Mouse (Mus musculus): Measurements from ENCODE around the gene Cirbp.
"Not testable (repeated sequence)": the region's sequence is repeated elsewhere in the genome, so short reads cannot be mapped to it uniquely, and the experiment has no call there.

Gene Cirbp

GRCm38 (mm10) chr10:80179068-80180051, 13.6 kb downstream of the Cirbp start, which contains the start of gene Efna2:
Gene Efna2, plus strand, starts transcription at chr10:80179482.
- peak in 1 of 2 experiments; percentile 54 for DNase-seq (ENCODE audit: low spot score in 2 of 2)

GRCm38 (mm10) chr10:80180288-80180687, 14.5 kb downstream of the Cirbp start:
- no peak for DNase-seq (ENCODE audit: low spot score in 2 of 2)

GRCm38 (mm10) chr10:80180823-80181222, 15.0 kb downstream of the Cirbp start:
- no peak for DNase-seq (ENCODE audit: low spot score in 2 of 2)

DNA sequence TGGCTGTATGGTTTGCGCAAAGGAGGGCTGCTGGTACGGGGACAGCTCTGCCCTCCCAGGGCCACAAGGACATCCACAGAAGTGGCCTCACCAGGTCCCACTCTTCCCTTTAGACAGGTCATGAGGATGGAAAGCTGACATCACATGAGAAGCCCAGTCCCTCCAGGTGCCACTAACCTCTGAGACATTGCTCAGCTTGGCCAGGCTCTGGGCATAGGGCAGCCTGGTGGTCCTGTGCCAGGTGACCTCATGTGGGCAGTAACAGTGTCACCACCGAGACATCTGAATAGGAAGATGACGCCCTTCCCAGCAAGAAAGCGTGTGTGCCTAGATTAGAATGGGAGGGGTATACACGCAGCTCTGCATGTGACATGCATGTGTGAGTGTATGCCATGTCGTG, 16.8 kb downstream of the Cirbp start:
- no peak for DNase-seq (ENCODE audit: low spot score in 2 of 2)

- no peak for DNase-seq (ENCODE audit: low spot score in 2 of 2)
Observed at GRCm38 (mm10) chr10:80186649-80187048, 20.9 kb downstream of the Cirbp start.

GRCm38 (mm10) chr10:80187739-80188138, 22.0 kb downstream of the Cirbp start:
- DNase-seq (ENCODE audit: low spot score in 2 of 2), result no peak

DNA sequence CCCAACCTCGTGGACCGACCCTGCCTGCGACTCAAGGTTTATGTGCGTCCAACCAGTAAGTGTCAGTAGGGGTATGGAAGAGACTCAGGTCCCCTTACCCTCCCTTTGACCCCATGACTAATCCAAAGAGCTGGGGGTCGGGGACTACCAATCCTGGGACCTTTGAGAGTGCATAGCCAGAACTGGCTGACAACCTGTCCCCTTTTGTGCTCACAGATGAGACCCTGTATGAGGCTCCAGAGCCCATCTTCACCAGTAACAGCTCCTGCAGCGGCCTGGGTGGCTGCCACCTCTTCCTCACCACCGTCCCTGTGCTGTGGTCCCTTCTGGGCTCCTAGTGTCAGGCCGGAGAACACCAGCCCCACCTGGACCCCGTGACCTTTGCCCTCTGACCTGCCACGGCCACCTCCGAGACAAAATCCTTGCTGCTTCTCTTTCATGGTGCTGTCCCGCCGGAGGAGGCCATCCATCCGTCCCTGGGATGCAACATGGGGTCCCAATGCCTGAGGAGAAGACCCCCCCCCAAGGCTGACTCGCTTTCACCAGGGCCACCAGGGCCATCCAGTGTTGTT, 22.8 kb downstream of the Cirbp start:
- no peak for DNase-seq (ENCODE audit: low spot score in 2 of 2)

DNA sequence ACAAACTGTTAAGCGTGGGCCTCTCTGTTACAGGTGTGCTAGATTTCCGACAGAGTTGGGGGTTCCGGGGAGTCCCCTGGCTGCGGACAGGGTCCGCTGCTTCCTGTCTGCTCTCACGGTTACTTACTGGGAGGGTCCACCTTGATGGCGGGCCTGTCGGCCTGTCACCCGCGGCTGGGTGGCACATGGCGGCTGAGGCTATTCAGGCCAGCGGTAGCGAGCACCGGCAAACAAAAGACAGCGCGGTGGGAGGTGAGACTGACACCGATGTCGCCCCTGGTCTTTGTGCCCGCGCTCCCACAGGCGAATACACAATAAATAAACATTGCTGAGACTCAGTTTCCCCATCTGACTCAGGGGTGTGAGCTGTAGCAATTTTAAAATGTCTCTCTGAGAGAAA, 24.2 kb downstream of the Cirbp start:
- DNase-seq (ENCODE audit: low spot score in 2 of 2), result no peak

- no peak for DNase-seq (ENCODE audit: low spot score in 2 of 2)
Observed at GRCm38 (mm10) chr10:80190491-80191051, 24.8 kb downstream of the Cirbp start.

DNA sequence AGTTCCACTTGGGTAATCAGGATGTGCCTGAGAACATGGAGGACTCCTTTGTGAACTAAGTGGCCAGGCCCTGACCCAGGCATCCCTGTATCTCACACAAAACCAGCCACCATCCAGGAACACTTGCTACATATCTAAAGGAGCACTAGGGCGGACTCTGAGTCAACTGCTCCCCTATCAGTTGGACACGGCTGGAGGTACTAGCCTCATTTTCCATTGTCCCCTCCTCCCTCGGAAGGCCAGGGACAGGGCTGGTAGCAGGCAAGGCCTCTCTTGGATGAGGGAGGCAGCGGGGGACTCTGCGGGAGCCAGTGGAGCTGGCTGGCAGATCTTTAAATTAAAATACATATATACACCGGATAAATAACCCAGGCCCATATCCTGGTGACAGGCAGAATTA, 28.2 kb downstream of the Cirbp start:
- no peak for DNase-seq (ENCODE audit: low spot score in 2 of 2)

DNA sequence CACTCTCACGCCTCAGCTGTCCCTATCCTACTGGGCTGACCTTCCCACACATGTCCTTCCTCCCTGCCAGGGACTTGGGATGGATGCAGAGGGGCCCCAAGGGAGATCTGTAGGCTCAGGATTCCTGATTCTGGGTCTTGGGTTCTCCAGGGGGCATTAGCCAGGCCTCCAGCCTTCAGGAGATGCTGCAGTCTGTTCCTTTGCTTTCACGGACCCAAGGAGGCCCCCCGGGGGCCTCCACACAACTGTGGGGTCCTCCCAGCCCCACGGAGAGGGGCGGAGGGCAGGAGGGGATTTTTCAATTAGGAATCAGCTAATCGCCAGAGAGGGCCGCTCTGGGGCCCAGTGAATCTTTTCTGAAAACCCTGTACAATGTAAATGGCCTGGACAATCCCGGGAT, 28.7 kb downstream of the Cirbp start:
- no peak for DNase-seq (ENCODE audit: low spot score in 2 of 2)

DNA sequence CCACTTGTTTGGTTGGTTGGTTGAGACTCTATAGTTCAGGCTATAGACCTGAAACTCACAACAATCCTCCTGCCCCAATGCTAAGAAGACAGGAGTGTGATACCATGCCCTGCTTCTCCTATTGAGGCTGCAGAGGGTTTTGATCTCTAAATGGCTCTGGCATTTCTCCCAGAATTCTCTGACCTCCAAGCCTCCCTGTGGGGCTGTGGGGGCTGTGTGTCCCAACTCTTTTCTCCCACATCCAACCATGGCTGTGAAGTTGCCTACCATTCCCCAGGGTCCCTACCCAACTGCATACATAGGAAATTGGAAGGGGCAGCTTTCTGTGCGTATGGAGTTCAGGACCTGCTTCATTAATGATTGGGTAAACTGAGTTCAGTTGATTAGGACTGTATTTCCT, 30.4 kb downstream of the Cirbp start:
- DNase-seq (ENCODE audit: low spot score in 2 of 2), result no peak

DNA sequence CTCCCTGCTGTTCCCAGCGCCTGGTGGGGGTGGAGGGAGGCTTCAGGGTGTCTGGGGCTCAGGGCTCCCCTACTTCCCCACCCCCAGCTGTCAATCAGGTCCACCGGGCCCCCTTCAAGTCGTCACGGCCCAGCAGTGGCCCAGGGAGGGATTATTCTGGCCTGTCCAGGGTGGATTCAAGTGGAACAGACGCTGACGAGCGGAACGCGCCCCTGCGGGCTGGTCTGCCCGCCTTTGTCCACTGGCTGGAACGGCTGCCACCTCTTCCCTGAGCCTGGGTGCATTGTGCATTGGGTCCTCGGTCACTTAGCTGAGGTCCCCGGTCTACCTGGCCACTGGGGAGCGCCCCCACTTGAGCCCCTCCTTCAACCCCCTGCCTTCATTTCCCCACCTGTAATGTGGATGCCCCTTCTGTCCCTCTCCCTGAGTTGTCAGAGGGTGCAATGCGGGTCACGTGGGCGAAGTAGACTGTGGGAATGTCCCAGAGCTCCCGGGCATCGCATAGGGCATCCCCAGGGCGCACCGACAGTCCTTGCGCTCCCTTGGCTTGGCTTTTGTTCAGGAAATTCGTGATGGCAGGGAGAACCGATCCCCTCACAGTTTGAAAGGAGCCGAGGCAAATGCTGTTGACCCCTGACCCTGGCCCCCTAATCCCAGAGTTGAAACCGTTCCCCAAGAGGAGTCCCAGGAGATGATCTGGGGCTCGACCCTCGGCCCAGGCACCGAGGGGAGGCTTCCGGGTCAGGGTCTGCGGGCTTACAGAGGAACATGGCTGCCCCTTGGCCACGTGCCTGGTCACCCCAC, 31.2 kb downstream of the Cirbp start:
- no peak for DNase-seq (ENCODE audit: low spot score in 2 of 2)

DNA sequence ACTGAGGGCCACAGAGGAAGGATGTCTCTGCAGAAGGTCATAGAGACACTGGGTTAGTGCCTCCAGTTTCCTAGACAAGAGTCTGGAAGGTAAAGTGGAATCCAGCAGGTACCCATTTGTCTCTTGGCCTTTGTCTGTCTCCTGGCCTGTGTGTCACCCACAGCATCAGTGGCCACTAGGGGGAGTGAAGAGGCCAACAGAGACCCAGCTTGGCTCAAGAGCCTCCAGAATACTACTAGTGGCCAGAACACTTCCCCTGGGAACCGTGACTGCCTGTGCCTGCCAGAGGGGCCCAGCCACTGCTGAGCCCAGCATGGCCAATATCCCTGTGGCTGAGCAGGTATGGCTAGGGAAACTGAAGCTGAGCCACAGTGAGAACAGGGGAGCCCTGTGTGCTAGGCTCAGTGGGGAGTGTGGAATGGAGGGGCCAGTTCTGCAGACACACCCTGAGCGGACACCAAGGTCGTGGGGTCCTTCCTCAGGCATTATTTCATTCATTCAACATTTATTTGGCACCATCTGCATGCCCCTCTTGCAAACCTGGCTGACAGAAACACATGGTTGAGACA, 33.7 kb downstream of the Cirbp start:
- DNase-seq (ENCODE audit: low spot score in 2 of 2), result peak; percentile 59 to 76

GRCm38 (mm10) chr10:80200485-80200884, 34.7 kb downstream of the Cirbp start:
- DNase-seq (ENCODE audit: low spot score in 2 of 2), result no peak

GRCm38 (mm10) chr10:80204055-80204454, 38.3 kb downstream of the Cirbp start:
- DNase-seq (ENCODE audit: low spot score in 2 of 2), result no peak

DNA sequence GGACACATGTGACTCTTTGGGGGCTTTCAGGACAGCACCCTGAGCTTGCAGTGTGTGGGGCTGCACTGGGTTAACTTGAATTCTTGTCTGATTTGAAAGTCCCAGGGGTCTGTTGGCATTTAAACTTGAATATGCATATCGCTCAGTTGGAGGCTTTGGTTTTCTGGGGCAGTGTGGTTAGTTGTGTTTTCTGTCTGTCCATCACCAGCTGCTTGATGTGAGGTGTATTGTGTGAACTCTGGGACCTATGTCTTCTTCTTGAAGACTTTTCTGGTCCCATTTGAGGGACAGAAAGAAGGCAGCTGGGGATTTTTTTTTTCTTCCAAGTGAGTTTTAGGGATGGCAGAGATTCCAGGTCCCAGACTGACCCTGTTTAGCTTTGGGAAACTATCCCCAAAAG, 41.4 kb downstream of the Cirbp start:
- DNase-seq (ENCODE audit: low spot score in 2 of 2), result no peak

DNA sequence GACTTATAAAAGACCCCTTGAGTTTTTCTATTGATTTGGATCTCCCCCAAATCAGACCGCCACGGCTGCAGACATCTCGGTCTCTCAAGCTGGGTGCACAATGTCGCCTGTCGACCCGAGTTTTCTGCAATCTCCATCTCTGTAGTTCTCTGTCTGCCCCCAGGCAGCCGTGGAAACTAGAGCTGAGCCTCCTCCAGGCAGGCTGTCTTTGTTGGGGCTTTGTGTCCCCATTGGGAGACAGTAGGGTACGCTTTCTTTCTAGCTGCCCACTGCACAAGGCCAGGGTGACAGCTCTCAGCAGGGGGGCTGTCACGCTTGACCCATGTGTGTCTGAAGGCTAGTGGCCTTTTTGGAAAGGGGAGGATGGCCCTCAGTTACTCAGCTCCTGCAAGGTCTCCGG, 41.9 kb downstream of the Cirbp start:
- no peak for DNase-seq (ENCODE audit: low spot score in 2 of 2)

- no peak for DNase-seq (ENCODE audit: low spot score in 2 of 2)
Observed at GRCm38 (mm10) chr10:80208248-80208647, 42.5 kb downstream of the Cirbp start.

GRCm38 (mm10) chr10:80208841-80209371, 43.1 kb downstream of the Cirbp start:
- no peak for DNase-seq (ENCODE audit: low spot score in 2 of 2)

DNA sequence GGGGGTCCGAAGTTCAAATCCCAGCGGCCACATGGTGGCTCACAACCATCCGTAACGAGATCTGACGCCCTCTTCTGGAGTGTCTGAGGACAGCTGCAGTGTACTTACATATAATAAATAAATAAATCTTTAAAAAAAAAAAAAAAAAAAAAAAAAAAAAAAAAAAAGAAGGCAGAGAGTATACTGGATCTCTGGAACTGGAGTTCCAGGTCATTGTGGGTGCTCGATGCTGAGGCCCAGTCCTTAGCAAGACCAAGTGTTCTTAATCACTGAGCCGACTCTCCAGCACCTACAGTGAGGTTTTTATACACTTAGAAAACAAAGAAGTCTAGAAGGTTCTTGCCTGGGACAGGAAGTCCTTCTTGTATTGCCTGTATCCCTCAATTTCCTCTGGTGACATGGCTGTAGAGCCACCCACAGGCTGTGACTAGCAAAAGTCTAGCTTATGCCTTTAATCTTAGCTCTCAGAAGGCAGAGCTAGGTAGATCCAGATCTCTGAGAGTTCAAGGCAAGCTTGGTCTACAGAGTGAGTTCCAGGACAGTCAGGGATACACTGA, 45.8 kb downstream of the Cirbp start:
- not testable (repeated sequence) for DNase-seq (ENCODE audit: low spot score in 2 of 2)
